Mouse (Mus musculus): ENCODE data around the gene Eps8l3.

Eps8l3 gene

GRCm38 (mm10) chr3:107895720-107896569 lies 18.9 kb downstream of the Eps8l3 start, which contains the start of gene Gstm5:
Gene Gstm5, plus strand, starts transcription at chr3:107895821.
- DNase-seq = peak; percentile 86 to 94

GRCm38 (mm10) chr3:107898691-107899090 lies 21.7 kb downstream of the Eps8l3 start:
- peak; percentile 62 to 77 for DNase-seq

DNA sequence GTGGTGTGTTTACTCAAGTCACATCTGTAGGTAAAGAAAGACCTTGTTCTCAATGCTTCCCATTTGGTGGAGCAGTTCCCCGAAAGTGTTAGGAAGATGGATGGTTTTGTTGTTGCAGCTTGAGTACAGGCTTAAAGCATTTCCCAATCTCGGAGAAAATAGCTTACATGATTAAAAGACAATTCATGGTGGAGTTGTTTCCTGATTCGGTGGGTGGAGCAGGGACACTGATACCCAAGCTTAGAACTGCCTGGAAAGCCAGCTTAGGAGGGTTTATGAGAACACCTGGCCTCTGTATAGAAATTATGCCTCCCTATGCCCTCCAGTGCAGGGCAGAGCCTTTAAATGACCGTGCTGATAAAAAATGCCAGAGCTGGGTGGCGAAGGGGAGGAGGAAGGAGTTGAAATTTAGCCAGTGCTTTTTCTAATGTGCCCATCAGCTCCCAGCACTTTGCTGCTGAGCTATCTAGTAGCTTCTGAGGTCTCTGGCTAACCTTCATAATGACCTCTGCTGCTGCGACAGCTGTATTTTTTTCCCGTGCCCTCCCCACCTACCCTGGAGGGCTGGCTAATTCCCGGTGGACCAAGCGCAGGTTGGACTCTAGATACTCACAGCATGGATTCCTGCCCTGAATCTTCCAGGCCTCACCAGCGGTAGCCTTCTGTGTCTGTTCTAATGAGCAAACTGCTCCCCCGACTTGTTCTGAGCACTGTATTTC lies 24.1 kb downstream of the Eps8l3 start:
- DNase-seq = peak; percentile 33 to 73

DNA sequence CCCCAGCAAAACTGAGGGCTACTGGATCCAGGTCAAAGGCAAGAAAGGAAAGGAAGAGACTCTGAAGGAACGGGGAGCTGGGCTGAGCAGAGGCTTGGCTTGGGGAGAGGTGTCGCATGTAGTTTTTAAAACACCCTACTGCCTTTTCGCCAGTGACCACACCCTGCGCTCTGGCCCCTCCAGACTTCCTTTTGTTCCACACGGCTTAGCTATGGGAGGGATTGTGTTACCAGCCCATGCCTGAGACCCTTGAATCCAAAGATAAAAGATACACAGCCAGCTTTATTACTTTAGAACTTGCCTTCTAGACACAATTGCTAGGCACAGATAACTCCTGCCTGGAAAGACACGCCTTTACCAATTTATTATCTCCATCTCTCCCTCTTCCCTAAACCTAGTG lies 28.9 kb downstream of the Eps8l3 start:
- no peak for DNase-seq

DNA sequence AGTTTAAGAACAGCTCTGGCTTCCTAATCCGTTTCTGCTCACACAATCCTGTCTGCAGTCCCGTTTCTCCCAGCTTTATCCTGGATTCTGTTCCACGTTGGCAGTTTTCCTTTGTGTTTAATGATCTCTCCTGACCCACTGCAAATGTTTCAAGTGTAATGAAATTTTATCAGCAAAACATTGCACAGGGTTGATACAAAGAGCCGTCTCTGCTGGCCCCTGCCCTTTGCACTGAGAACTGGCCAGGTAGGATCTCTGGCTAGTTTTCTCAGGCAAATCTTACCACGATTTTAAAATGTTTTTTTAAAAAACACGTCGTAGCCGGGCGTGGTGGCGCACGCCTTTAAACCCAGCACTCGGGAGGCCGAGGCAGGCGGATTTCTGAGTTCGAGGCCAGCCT lies 39.6 kb downstream of the Eps8l3 start:
- no peak for DNase-seq

DNA sequence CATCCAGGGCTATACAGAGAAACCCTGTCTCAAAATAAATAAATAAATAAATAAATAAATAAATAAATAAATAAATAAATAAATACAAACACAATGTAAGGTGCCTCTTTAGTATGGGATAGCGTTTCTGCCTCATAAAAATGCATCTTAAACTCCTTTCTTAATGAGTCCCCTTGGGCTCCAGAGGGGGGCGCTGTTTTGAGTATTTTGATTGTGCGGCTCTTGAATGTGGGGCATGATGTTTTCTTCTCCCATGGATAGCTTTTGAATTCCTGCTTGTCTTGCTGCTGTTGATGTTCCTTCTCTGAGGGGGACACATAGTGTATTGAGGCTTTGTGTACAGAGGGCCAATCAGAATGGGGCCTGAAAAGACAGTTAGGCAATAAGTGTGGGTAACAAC lies 40.1 kb downstream of the Eps8l3 start:
- DNase-seq = no peak

- peak in 1 of 2 experiments; percentile 84 for DNase-seq
These were observed 40.9 kb downstream of the Eps8l3 start for GRCm38 (mm10) chr3:107917783-107918408.

- no peak for DNase-seq
These were observed 43.3 kb downstream of the Eps8l3 start for GRCm38 (mm10) chr3:107920348-107920747.

DNA sequence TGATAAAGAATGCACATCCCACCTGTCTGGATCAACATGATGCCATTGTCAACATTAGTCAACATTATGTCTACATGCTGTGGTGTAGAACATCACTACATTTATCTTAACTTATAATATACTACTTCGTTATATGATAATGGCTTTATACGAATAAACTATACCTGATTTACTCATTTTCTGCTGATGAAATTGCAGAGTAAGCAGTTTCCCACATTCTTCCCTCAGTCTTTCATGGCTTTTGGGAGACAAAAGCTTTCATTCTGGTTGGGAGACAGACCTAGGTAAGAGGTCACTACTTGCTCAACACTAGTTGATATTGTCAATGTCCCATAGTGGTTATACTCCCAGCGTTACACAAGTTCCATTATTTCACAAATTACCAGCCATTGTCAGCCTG lies 48.3 kb downstream of the Eps8l3 start:
- no peak for DNase-seq

DNA sequence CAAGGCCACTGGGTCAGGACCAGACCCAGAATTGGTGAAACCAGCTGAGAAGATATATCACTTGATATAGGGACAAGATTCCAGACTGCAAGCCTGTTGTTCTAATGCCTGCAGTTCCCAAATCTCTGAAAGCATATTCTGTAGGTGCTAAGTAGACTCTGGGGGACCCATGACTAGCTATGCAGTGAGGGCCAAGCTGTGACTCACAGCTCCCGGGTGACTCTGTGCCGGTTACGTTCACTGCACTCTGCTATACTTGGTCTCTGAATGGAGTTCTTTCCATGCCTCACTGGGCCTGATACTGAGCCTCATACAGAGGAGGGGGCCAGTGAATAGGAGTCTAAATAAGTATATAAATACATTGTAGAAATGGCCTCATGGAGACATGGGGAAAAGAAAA lies 50.8 kb downstream of the Eps8l3 start:
- DNase-seq = no peak

DNA sequence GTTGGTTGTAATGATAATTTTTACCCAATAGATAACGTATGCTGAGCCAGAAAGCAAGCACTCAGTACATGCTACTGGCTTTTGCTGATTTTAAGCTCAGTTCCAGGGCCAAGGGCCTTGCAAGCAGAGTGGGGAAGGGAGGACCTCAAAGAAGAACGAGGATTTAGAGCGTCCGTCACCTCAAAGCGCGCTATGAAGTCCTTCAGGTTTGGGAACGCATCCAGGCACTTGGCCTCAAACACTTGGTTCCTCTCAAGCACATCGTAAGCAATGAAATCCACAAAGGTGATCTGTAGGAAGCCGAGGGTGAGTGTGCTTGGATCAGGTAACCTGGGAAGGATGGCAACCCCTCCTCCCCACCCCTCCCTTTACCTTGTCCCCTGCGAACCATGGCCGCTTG lies 51.7 kb downstream of the Eps8l3 start:
- no peak for DNase-seq

- DNase-seq = no peak
These were observed 52.2 kb downstream of the Eps8l3 start for GRCm38 (mm10) chr3:107929243-107929642.

DNA sequence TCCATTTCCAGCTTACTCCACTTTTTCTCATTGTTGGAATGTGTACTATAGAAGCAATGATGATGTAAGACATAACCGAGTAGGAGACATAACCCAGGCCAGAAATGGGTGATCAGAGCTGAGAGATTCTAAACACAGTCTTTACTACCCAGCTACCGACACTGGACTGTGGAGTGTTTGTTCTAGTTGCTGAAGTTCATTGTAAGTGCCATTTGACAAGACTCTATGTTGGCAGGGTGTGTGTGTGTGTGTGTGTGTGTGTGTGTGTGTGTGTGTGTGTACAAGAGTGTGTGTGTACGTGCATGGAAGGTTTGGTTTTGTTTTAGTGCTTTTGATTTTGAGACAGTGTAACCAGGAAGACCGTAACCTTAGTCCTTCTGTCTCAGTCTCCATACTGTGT lies 52.7 kb downstream of the Eps8l3 start:
- DNase-seq = no peak

- no peak for DNase-seq
These were observed 54.1 kb downstream of the Eps8l3 start for GRCm38 (mm10) chr3:107931134-107931533.

- DNase-seq = peak; percentile 99
These were observed 54.6 kb downstream of the Eps8l3 start, which contains the start of gene Gstm7 for GRCm38 (mm10) chr3:107931670-107932069. Gene Gstm7, minus strand, starts transcription at chr3:107931817.

- DNase-seq = peak; percentile 58 to 74
These were observed 55.1 kb downstream of the Eps8l3 start for GRCm38 (mm10) chr3:107932128-107932527.

GRCm38 (mm10) chr3:107935268-107935667 lies 58.2 kb downstream of the Eps8l3 start:
- DNase-seq = no peak

DNA sequence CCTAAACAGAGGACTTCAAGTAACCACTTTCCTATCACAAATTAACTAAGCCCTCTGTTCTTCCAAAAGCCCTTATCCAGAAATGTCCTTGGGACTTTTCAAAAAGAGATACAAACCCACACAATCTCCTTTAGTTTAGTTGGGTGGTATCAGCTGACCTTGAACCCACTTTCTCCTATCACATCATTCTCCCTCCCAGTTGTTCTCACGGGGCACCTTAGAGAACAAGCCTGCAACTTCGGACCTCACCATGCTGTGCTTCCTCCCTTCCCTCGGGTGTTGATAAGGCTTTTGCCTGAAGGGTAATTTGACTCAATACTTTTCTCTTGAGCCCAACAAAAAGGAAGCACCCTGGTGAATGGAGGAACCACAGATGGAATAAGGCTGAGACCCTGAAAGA lies 58.9 kb downstream of the Eps8l3 start:
- no peak for DNase-seq

- peak; percentile 76 to 80 for DNase-seq
These were observed 62.4 kb downstream of the Eps8l3 start for GRCm38 (mm10) chr3:107939403-107939802.

DNA sequence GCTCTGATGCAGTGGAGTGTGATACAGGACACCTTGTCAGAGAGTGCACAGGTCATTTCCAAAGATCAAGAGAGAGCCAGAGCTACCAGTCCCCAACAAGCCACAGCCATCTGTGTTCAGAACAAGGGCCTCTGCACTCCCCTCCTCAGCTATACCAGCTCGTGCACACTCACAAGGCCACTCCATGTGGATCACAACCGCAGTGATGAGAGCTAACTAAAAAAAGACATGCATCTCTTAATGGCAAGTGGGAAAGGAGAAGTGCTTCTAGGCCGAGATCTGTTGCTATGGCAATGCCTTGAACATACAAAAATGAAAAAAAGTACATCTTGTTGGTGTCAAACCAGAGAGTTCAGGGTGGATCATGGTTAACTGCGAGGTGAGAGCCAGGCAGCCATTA lies 62.8 kb downstream of the Eps8l3 start:
- no peak for DNase-seq

- no peak for DNase-seq
These were observed 63.5 kb downstream of the Eps8l3 start for GRCm38 (mm10) chr3:107940524-107940923.

DNA sequence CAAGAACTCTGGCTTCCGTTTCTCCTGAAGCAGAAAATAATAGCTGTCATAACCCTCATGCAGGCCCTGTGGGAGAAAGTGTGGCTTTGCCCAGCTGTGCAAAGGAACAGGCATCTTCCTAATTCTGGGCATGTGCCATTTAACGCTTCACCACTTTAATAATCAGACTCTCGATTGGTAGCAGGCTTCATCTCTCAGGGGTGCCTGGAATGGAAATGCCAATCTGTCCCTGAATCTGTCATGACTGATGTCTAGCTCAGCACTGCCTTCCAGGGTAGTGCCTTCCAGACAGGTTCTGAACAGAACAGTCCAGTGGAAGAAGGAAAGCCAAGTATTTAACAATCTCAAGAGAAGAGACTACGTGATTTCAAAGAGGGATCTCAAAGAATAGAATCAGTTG lies 64.2 kb downstream of the Eps8l3 start:
- DNase-seq = no peak

All from kidney, postnatal 25 days (tissue).